Mouse (Mus musculus) C2C12 (cell line): Measurements from ENCODE around the gene Flad1.

Source experiments
- CTCF ChIP-seq: IDR thresholded peaks from one replicate; pipeline ENCODE4 v1.5.1; 2011; ENCODE audit not compliant: control insufficient read depth, insufficient read depth, insufficient read length
- MAX ChIP-seq: IDR thresholded peaks from one replicate; pipeline ENCODE4 v1.6.1; 2011; ENCODE audit warnings: mild to moderate bottlenecking, control low read depth
- MYOD1 ChIP-seq: IDR thresholded peaks from one replicate; pipeline ENCODE4 v1.6.1; 2011; ENCODE audit warnings: low read depth; ENCODE audit not compliant: control insufficient read depth, insufficient read length

DNA sequence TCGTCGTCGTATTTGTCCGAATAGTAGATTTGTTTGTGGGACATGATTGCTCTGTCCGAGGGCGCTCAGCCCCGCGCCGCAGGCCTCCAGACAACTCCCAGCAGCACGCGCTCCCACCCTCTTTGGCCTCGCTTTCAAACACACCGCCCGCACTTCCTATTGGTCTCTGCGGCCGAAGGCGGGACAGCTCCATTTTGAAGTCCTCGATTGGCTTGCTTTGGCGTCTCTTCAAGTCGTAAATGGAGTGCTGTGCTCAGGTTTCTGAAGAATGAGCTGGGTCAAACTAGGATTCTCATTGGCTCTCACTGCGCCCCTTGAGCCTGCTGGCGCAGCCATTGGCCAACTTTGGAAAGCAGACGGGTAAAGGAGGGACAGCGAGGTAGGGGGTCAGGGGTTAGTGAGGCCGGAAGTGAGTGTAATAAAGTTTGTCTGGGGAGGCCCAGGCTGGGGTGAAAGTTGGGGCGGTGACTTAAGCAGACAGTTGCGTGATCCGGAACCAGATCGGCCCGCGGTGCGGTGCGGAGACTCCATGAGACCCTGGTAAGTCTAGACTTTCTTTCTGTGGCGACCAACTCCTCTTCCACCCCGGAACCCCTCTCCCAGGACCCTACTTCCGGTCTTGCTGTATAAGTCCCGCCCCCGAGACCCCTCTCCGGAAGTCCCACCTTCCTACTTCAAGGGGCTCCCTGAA, 6.6 kb upstream of the Flad1 start, which contains the start of the genes Cks1b and Shc1:
- TF ChIP-seq MYOD1 (no peak), CTCF (no peak), MAX (peak; percentile 71)
